Comparison of ENCODE assay signal across 30 mouse cellular contexts in the genomic region with DNA sequence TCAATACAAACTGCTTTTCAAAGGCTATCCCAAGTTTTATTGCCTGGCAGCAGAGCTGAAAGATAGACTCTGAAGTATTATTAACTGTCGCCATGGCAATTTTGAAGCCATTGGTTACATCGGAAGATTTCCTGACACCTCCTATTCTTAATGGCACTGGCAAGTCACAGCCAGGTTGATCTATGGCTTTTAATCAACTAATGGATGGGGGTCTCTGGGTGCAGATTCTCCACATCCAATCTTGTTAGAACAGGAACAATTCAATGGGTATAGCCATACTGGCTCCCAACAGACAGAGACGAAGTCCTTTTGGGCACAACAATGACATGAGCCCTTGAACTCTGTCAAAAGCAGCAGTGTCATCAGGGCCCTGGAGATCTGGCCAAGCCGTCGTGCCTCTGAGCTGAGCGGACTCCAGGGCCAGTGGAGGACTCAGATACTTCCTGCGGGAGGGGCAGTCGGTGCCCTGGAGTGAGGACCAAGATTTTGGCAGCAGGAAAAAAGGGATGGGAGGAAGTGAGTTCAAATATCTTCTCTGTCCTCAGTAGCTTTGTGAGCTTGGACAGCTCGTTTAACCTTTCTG.
DNase-seq lines count a peak whose midpoint lies in the region; ATAC-seq lines count a peak whose summit lies in the region.
"Had no signal": no experiment of that assay in that cellular context is flagged by ENCODE, and none has a peak within 500 bp of the region (broad histone marks: within the 10 kb centered on the region; RNA-seq: fewer than 3 reads in every experiment).

No protein-coding gene starts in this region.

- H3K36me3 ChIP-seq in neural tube, embryonic 12.5 days = no peaks in the 10 kb centered on the region
- no peaks in the 10 kb centered on the region for H3K36me3 ChIP-seq in neural tube, embryonic 14.5 days (ENCODE audit: control insufficient read depth, insufficient read depth, low read length)
- no peaks in the 10 kb centered on the region for H3K36me3 ChIP-seq in forebrain, embryonic 11.5 days (ENCODE audit: control insufficient read depth, insufficient read depth, low read length)
- H3K36me3 ChIP-seq: embryonic facial prominence, embryonic 12.5 days; forebrain, embryonic 10.5 days; heart, embryonic 13.5 days; hindbrain, embryonic 15.5 days; limb, embryonic 10.5 days; limb, embryonic 15.5 days; liver, embryonic 13.5 days had no signal

- no peak overlapping the region for H3K27ac ChIP-seq in neural tube, embryonic 12.5 days
- no peak overlapping the region for H3K27ac ChIP-seq in neural tube, embryonic 14.5 days (ENCODE audit: low read depth, low read length)
- no peak overlapping the region for H3K27ac ChIP-seq in forebrain, embryonic 11.5 days (ENCODE audit: low read depth, low read length)
- H3K27ac ChIP-seq: embryonic facial prominence, embryonic 12.5 days; forebrain, embryonic 10.5 days; gastrocnemius, adult 2 months; heart, embryonic 13.5 days; hindbrain, embryonic 15.5 days; limb, embryonic 10.5 days; limb, embryonic 15.5 days; liver, embryonic 13.5 days had no signal

- no peak overlapping the region for H3K4me2 ChIP-seq in neural tube, embryonic 12.5 days (replicated peaks)
- H3K4me2 ChIP-seq in neural tube, embryonic 14.5 days (ENCODE audit: low read depth, low read length) = no peak overlapping the region
- H3K4me2 ChIP-seq in forebrain, embryonic 11.5 days (ENCODE audit: low read depth, low read length, severe bottlenecking) = no peak overlapping the region
- H3K4me2 ChIP-seq: embryonic facial prominence, embryonic 12.5 days; heart, embryonic 13.5 days; hindbrain, embryonic 15.5 days; limb, embryonic 15.5 days; liver, embryonic 13.5 days had no signal

- no peak overlapping the region for H3K9ac ChIP-seq in neural tube, embryonic 12.5 days
- H3K9ac ChIP-seq in neural tube, embryonic 14.5 days (replicated peaks; ENCODE audit: low read depth, low read length) = no peak overlapping the region
- H3K9ac ChIP-seq in forebrain, embryonic 11.5 days (ENCODE audit: low read length) = no peak overlapping the region
- H3K9ac ChIP-seq: embryonic facial prominence, embryonic 12.5 days; heart, embryonic 13.5 days; hindbrain, embryonic 15.5 days; limb, embryonic 15.5 days; liver, embryonic 13.5 days had no signal

- 0 out of 2 replicates have a peak, but pooled peaks have one; percentile 44 for ATAC-seq in neural tube, embryonic 12.5 days (ENCODE audit: low FRiP score, low read depth)
- peak; percentile 72; the same call in 1 of the 2 replicates for ATAC-seq in neural tube, embryonic 14.5 days (ENCODE audit: low read depth)
- ATAC-seq in forebrain, embryonic 11.5 days (replicated peaks; ENCODE audit: low FRiP score) = no peak
- ATAC-seq: activated CD4-positive, CD25-positive, alpha-beta regulatory T cell, adult 4 months; forebrain, embryonic 16.5 days; inflammation-experienced regulatory T-cells, adult 6 months had no signal

- no peaks in the 10 kb centered on the region for H3K9me3 ChIP-seq in neural tube, embryonic 12.5 days
- no peaks in the 10 kb centered on the region for H3K9me3 ChIP-seq in neural tube, embryonic 14.5 days (ENCODE audit: control insufficient read depth, low read length)
- H3K9me3 ChIP-seq in forebrain, embryonic 11.5 days (ENCODE audit: control insufficient read depth, low read length) = no peaks in the 10 kb centered on the region
- H3K9me3 ChIP-seq: embryonic facial prominence, embryonic 12.5 days; forebrain, embryonic 10.5 days; heart, embryonic 13.5 days; hindbrain, embryonic 15.5 days; limb, embryonic 10.5 days; limb, embryonic 15.5 days; liver, embryonic 13.5 days had no signal

- WGBS in neural tube, embryonic 12.5 days = 50% methylated on average over 9 of the region's 9 CpGs
- WGBS in neural tube, embryonic 14.5 days = 45% methylated on average over 9 of the region's 9 CpGs
- WGBS in forebrain, embryonic 11.5 days = 85% methylated on average over 9 of the region's 9 CpGs

- H3K4me1 ChIP-seq in neural tube, embryonic 12.5 days = no peaks in the 10 kb centered on the region; the same call in 1 of the 2 replicates
- no peaks in the 10 kb centered on the region for H3K4me1 ChIP-seq in neural tube, embryonic 14.5 days (ENCODE audit: control insufficient read depth, insufficient read depth, low read length)
- no peaks in the 10 kb centered on the region for H3K4me1 ChIP-seq in forebrain, embryonic 11.5 days (replicated peaks; ENCODE audit: control insufficient read depth, insufficient read depth, low read length)
- H3K4me1 ChIP-seq: heart, embryonic 13.5 days; liver, embryonic 13.5 days had no signal

- H3K4me3 ChIP-seq in neural tube, embryonic 12.5 days = no peak overlapping the region
- no peak overlapping the region for H3K4me3 ChIP-seq in neural tube, embryonic 14.5 days (ENCODE audit: low read depth, low read length)
- H3K4me3 ChIP-seq in forebrain, embryonic 11.5 days (ENCODE audit: low read depth, low read length) = no peak overlapping the region
- H3K4me3 ChIP-seq: embryonic facial prominence, embryonic 12.5 days; forebrain, embryonic 10.5 days; gastrocnemius, adult 2 months; heart, embryonic 13.5 days; hindbrain, embryonic 15.5 days; limb, embryonic 10.5 days; limb, embryonic 15.5 days; liver, embryonic 13.5 days had no signal

- H3K27me3 ChIP-seq in neural tube, embryonic 12.5 days (replicated peaks) = no peaks in the 10 kb centered on the region
- H3K27me3 ChIP-seq in neural tube, embryonic 14.5 days (ENCODE audit: control insufficient read depth, insufficient read depth, low read length) = no peaks in the 10 kb centered on the region; the same call in 1 of the 2 replicates
- H3K27me3 ChIP-seq in forebrain, embryonic 11.5 days (ENCODE audit: control insufficient read depth, insufficient read depth, low read length) = no peaks in the 10 kb centered on the region
- H3K27me3 ChIP-seq: heart, embryonic 13.5 days; hindbrain, embryonic 15.5 days; limb, embryonic 15.5 days; liver, embryonic 13.5 days had no signal

- DNase-seq in kidney, postnatal 14 days = peak; percentile 10
- DNase-seq in kidney, postnatal 4 days = no peak
- no peak for DNase-seq in neural tube, embryonic 10.5 days (ENCODE audit: extremely low spot score, low spot score)
- peak; percentile 67 to 80 for DNase-seq in adrenal gland, postnatal 36 days
- DNase-seq in forebrain, embryonic 11.5 days (ENCODE audit: low spot score) = no peak
- no peak for DNase-seq in urinary bladder, postnatal 36 days (ENCODE audit: low spot score in 2 of 2)
- DNase-seq: cerebellum, adult 11 months; cerebellum, adult 9-11 months; embryo, embryonic 11 days; gastrocnemius, adult 2 months; gastrocnemius, postnatal 36 days; heart, postnatal 10 days; kidney, adult 8-10 months; layer of hippocampus, adult 9-11 months; liver, embryonic 13.5 days; lung, adult 2 months; lung, postnatal 14 days; thymus, adult 2 months; thymus, postnatal 36 days had no signal

Comparison
In these comparisons a context has a peak if more than half of its experiments do, and no peak if none do; other contexts are left out.
1. DNase-seq: peak in kidney, postnatal 14 days (single experiment) and adrenal gland, postnatal 36 days (2 of 2); none in kidney, postnatal 4 days (0 of 2), neural tube, embryonic 10.5 days (single experiment), forebrain, embryonic 11.5 days (single experiment) and urinary bladder, postnatal 36 days (0 of 2).